Mouse (Mus musculus): ENCODE measurements around the gene Zfyve19. TPM values are rescaled to one million over a fixed set of nuclear protein-coding genes. Genes with fewer than 3 reads are reported as not detected.

Gene Zfyve19
- 10 to 100 TPM; 51.3 to 52.0 TPM for total RNA-seq (2021)

DNA sequence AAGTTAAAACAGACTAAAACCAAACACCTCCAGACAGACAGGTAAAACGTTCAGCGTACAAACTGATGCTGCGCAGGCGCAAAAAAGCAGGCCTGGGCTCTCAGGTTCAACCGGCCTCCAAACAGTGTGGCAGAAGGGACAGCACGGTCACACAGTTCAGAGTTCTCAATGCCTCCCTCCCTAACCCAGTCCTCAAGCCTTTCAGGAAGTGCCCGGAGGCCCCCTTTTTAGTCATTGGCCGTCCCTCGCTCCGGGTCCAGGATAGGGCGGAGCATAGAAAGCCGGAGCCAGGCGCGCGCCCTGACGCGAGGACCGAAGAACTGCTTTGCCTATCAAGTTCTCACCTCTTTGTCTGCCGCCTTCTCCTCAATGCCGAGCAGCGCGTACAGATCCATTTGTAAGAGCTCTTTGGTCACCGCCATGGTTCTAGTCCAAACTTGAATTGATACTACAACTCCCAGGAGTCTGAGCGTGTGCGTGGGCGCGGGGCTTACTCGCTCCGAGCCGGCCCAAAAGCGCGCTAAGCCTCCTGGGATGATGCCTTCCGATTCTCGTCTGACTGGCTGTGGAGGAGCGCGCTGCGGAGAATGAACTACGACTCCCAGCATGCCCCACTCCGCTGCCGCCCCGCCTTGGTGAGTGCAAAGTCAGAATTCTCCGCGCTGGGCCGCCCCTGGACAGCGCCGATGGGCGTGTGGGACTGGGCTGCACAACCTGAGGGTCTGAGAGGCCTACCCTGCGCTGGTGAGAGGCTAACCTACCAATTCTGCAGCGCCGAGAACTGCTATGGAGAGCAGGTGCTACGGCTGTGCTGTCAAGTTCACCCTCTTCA is at the start of gene Zfyve19, which contains the start of gene Dnajc17:
TSS of gene Zfyve19 (plus strand) at position 274 of the 832 bp plus-strand sequence.
TSS of gene Dnajc17 (minus strand) at position 452 of the 832 bp plus-strand sequence.
- peak; percentile 96 for DNase-seq
- intact Hi-C loops (cut with DNase I): no loop called here

- DNase-seq: no peak
- intact Hi-C loops (cut with DNase I): no loop called here
Observed at GRCm38 (mm10) chr2:119161247-119161646, 47.2 kb upstream of the Zfyve19 start.

GRCm38 (mm10) chr2:119163135-119163534 is 45.3 kb upstream of the Zfyve19 start:
- intact Hi-C loops (cut with DNase I): no loop called here
- DNase-seq: no peak

GRCm38 (mm10) chr2:119163999-119164398 is 44.4 kb upstream of the Zfyve19 start:
- no peak for DNase-seq
- intact Hi-C loops (cut with DNase I): no loop called here

DNA sequence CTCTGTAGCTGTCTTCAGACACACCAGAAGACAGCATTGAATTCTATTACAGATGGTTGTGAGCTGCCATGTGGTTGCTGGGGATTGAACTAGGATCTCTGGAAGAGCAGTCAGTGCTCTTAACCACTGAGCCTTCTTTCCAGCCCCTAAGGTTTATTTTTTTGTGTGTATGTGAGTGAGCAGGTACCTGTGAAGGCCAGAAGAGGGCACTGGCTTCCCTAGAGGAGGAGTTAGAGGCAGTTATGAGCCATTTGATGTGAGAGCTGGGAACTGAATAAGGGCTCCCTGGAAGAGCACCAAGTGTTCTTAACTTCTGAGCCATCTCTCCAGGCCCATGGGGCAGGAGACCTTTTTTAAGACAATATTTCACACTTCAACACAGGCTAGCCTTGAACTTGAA is 43.0 kb upstream of the Zfyve19 start:
- DNase-seq: no peak
- intact Hi-C loops (cut with DNase I): no loop called here

GRCm38 (mm10) chr2:119166901-119167865 is 41.2 kb upstream of the Zfyve19 start, which contains the start of gene Gchfr:
TSS of gene Gchfr (plus strand) at chr2:119167773.
- peak; percentile 47 for DNase-seq
- intact Hi-C loops (cut with DNase I): no loop called here

- intact Hi-C loops (cut with DNase I): no loop called here
- DNase-seq: no peak
Observed at GRCm38 (mm10) chr2:119167866-119168256, 40.6 kb upstream of the Zfyve19 start.

DNA sequence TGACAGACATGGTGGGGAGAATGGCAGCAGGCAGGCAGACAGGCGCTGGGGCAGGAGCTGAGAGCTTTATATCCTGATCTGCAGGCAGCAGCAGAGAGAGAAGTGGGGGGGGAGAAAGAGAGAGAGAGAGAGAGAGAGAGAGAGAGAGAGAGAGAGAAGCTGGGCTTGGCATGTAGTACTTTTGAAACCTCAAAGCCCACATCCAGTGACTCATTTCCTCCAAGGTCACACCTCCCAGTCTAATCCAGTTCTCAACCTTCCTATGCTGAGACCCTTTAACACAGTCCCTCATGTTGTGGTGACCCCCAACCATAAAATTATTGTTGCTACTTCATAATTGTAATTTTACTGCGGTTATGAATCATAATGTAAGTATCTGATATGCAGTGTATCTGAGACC is 38.1 kb upstream of the Zfyve19 start:
- intact Hi-C loops (cut with DNase I): no loop called here
- no peak for DNase-seq

DNA sequence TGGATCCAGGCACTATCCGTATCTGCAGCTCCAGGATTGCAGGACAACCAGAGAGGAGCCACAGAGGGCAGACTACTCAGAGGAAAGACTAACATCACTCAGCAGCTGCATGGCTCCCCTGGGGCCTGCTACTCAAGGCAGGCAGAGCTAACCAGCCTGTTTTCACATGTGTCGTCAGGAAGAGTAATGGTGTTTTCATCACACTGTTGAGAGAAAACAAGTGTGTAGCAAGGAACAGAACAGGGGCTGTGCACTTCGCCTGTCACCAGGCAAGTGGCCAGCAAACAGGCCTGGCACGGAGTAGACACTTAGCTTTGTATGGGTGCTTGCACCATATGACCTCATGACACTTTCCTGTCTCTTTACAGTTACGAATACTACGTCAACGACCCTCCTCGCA is 36.8 kb upstream of the Zfyve19 start:
- DNase-seq: no peak
- intact Hi-C loops (cut with DNase I): no loop called here

GRCm38 (mm10) chr2:119172446-119172845 is 36.0 kb upstream of the Zfyve19 start:
- intact Hi-C loops (cut with DNase I): no loop called here
- DNase-seq: no peak

DNA sequence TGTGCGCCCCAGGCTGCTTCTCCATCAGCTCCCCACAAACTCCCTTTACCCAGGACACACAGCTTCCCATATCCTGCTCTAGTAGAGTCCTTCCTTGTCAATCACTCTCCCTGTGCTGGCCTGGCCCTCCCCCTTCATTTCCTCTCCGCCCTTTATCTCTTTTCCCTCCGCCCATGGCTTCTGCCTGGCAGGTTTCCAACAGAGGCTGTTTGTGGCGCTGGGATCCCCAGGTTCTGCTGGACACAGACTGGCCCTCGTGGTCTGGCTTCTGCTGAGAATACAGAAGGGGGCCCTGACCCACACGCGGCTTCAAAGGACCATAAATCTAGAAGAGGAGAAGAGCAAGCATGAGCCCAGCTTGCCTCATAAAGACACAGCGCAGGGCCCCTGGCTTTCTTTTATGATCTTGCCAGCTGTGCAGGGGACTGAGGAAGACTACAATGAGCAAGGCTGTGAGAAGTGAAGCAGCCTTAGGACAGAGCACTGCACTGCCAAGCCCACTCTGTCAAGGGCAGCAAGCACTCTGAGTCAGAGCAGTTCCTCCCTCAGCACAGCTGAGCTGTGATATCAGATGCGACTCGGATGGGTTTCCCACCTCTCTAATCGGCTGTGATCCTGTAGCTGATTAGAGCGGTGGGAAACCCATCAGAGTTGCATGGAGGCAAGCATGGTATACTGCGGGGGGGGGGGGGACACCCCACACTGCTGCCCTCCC is 35.4 kb upstream of the Zfyve19 start:
- DNase-seq: peak; percentile 70
- intact Hi-C loops (cut with DNase I): no loop called here

DNA sequence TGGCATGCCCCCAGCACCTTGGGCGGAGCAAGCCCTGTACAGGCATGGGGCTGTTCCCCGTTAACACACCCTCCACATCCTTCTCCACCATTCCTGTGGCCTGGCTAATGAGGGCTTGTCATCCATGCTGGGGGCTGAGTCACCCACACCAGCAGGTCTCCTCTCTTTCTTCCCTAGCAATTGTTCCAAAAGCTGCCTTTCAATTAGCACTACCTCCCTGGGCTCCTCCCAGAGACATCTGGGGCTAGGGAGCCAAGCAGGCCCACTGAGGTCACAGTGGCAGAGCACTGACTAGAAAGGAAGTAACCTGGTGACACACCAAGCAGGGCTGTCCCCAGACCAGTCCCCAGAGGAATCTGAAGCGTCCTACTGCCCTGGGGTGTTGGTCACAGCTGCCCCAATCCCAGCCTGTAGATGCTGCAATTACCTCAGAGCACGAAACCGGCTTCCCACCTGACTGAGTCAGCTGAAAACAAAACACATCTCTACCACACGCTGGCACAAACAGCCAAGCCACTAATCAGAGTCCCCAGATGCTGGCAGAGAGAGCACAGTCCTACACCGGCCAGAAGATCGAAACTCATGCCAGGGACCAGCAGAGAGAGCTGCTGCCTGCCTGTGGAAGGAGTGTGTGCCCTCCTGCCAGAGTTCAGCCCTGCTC is 34.3 kb upstream of the Zfyve19 start, which contains the start of gene Gm14137:
TSS of gene Gm14137 (plus strand) at position 519 of the 661 bp plus-strand sequence.
- DNase-seq: peak; percentile 62
- intact Hi-C loops (cut with DNase I): no loop called here

- no peak for DNase-seq
- intact Hi-C loops (cut with DNase I): no loop called here
Observed at GRCm38 (mm10) chr2:119174866-119175265, 33.6 kb upstream of the Zfyve19 start.

DNA sequence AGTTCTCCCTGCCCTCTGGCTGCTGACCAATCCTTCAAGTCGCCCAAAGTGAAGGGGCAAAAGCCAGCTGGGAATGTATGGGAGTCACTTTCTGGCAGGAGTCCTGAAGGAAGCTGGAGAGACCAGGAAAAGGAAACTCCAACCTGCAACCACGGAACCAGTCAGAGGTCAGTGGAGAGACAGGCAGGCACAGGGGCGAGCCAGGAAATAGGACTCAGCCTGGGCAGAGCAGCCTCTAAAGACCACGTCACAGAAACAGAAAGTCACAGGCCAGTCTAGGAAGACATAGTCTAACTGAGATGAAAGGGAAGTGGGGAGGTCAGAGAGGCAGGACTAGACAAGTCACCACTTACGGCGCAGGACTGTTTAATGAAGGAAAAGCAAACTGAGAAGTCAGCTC is 32.8 kb upstream of the Zfyve19 start:
- intact Hi-C loops (cut with DNase I): no loop called here
- no peak for DNase-seq

DNA sequence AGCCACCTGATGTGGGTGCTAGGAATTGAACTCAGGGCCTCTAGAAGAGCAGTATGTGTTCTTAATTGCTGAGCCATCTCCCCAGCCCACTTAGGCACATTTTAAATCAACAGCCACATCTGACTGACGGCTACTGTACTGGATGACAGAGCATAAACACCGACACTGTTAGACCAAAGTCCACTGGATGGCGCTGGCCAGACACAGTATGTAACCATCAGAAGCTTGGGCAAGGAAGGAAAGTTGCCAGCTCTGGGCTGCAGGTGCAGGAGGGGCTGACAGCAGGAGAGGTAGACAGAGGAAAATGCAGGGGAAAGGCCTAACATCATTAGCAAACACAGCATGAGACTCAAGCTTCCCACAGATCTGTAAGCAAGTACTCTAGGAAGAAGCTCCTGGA is 31.7 kb upstream of the Zfyve19 start:
- no peak for DNase-seq
- intact Hi-C loops (cut with DNase I): no loop called here

GRCm38 (mm10) chr2:119177384-119177939 is 31.0 kb upstream of the Zfyve19 start:
- intact Hi-C loops (cut with DNase I): no loop called here
- DNase-seq: no peak

DNA sequence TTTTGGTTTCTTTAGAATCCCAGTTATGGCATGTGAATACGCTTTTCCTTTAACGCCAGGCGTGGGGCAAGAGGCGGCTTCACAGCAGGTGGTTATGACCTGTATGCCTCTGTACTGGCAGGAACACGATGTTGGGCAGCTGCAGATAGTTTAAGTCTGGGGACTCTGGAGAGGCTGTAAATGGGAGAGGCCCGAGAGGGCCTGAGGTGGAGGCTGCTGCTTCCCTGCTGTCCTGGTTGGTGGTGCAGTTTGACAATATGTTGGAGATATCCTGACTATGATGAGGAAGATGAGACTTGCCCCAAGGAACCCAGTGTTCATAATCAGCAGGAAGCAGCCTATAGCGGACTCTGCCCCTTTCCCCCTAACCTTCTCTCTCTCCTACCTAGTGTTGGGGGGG is 25.5 kb upstream of the Zfyve19 start:
- intact Hi-C loops (cut with DNase I): no loop called here

GRCm38 (mm10) chr2:119189029-119189710 is 19.2 kb upstream of the Zfyve19 start:
- DNase-seq: peak; percentile 92
- intact Hi-C loops (cut with DNase I): no loop called here

More for the DNA sequence above, 25.5 kb upstream of the Zfyve19 start:
- no peak for DNase-seq

- DNase-seq: no peak
- intact Hi-C loops (cut with DNase I): no loop called here
Observed at GRCm38 (mm10) chr2:119190969-119191368, 17.4 kb upstream of the Zfyve19 start.
